Mouse (Mus musculus) frontal cortex, postnatal 14 days (tissue): ENCODE data around the gene Atg7.

Experiments
- DNase-seq, 2 experiments: peaks; one replicate each; pipeline ENCODE4 v3.0.0; 2022; ENCODE audit warnings: low spot score in 2 of 2

Atg7 gene

DNA sequence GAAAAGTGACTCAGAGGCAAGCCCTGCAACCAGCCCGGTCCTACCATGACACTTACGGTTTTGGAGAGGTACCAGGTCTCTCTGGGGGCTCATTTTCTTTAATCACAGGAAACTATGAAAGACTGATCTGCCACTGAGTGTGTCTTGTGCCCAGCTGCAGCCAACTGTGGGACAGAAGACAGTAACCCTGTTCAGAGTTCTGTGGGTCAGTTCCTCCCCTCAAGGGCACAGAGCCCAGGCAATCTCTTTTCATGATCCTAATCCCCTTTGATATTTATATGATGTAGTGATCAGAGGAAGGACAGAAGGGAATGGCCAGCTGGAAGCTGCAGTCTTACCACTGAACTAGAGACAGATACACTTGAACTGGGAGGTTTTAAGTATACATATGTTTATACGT lies 92.2 kb downstream of the Atg7 start:
- DNase-seq: no peak

DNA sequence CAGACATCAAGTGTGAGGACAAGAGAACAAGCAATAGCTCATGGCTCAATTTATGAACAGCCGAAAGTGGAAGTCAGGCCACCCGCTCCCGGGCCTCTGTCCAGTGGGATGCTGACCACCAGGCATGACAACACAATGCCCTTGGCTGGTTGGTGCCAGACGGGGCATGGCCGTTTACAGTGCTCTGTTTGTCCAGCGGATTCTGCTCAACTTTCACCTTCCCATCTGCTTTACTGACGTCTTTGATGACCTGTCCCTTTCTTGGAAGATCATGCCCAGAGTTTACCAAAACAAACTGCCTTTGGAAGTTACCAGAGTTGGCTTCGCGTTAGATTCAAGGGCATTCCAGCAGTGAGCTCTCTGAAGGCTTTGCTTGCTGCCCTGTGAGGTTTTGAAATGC lies 93.5 kb downstream of the Atg7 start:
- DNase-seq: no peak

DNA sequence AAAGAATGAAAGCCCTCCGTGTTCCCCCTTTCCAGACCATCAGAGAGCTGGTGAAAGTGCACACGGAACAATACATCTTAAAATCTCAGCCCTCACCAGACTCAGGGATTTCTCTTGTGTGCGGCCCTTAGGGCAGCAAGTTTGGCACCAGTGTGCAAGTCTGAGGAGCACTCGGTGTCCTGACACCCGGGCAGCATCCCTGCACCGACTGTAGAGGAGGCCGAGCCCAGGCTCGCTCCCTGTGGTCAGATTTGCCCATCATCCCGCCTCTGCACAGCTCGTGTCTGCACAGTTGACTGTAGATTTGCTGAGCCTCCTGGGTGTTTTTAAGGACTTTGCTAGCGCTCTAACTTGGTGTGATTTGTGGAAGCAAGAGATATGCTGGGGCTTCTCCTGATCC lies 94.3 kb downstream of the Atg7 start:
- DNase-seq: no peak

DNA sequence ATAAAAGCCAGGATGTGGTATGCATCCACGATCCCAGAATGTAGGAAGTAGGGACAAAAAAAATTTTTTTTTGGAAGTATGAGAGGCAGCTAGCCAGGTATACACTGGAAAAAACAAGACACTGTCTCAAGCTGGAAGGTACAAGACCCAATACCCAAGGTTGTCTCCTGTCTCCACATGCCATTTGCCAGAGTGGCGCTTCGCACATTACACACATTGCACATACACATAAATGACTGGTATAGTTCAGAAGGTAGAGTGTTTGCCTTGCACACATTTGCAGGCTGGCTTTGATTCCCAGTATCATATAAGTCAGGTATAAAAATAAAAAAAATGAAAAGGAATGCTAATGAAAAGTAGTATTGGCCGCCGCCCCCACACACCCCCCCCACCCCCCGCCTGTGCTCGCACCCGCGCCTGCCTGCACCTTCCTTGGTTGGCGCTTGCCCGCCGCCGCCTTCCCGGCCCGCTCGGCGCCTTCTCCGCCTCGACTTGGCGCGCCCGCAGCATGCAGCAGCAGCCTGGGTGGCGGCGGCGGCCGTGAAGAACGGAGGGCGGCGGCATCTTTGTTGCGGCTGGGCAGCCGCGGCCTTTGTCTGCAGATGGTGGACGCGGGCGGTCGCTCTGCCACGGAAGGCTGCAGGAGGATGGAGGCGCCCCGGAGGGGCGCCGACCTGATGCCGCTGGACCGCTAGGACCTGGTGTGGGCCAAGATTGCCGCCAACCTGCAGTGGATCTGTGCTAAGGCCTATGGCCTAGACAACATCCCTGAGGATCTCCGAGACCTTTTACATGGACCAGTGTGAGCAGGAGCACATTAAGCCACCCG lies 95.2 kb downstream of the Atg7 start:
- no peak for DNase-seq

DNA sequence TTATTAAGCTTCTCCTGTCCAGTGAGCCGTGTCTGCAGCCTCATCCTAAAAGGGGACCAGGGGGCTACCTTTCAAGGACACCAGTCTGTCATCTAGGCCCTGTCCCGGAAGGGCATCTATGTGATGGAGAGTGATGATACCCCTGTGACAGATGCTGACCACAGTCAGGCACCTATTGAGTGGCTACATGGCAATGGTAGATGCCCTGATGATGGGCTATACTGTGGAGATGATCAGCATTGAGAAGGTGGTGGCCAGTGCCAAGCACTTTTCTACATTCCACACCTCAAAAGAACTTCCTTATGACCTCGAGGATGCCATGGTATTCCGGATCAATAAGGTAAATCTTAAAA lies 95.8 kb downstream of the Atg7 start:
- DNase-seq: no peak

DNA sequence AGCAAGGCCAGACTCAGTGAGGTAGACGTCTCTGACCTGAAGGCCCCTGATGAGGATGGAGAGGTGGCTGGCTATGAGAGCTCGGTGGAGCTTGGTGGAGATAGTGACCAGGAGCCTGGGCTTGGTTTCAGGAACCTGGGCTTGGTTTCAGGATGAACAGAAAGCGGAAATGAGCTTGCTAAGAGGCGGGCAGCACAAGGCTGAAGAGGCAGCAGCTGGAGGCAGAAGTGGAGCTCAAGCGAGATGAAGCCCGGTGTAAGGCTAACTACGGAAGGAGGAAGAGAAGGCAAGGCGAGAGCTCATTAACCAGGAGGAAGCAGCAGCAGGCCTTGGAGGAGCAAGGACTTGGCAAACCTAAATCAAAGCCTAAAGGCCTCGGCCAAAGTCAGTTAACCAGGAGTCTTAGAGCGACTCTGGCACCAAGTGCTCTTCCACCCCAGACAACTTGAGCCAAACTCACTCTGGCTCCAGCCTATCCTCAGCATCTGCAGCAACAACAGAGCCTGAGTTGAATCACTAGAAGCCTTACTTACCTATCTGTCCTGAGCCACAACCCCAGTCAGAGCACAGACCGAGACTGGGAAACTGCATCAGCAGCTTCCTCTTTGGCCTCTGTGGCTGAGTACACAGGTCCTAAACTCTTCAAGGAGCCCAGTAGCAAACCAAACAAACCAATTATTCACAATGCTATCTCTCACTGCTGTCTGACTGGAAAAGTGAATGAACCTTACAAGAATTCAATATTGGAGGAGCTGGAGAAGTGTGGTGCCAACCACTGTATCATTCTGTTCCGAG lies 99.5 kb downstream of the Atg7 start:
- no peak for DNase-seq

DNA sequence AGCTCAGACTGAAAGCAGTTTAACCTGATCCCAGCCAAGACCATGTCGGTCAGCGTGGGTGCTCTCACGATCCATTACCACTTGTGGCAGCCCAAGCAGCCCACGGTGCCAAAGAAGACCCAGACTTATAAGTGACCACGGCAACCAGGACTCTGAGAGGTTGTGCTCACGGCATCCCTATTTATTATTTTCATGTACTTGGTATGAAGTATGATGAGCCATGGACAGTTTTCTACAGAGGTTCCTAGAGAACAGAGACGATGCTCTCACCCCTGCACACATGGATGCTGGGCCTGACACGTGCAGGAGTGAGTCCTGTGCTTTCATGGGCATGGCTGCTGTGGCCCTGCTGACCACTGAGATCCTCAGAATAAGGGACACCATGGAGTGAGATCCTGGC lies 100.2 kb downstream of the Atg7 start:
- DNase-seq: no peak

DNA sequence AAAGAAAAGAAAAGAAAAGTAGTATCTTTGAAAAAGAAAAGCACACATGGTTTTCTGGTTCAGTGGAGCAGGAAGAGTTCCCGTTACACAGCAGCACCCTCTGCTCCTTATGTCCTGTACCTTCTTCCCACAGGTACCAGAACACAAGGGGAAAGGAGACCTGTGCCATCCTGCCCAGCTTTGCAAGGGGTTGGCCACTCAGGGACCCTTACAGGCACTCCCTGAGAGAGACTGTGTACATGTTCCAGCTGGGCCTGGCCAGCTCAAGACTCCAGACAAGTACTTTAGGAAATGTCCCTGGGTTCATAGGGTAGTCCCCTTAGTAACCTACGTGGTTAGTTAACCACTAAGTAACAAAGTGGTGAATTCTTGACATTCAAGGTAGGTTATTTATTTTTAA lies 100.9 kb downstream of the Atg7 start:
- DNase-seq: no peak

DNA sequence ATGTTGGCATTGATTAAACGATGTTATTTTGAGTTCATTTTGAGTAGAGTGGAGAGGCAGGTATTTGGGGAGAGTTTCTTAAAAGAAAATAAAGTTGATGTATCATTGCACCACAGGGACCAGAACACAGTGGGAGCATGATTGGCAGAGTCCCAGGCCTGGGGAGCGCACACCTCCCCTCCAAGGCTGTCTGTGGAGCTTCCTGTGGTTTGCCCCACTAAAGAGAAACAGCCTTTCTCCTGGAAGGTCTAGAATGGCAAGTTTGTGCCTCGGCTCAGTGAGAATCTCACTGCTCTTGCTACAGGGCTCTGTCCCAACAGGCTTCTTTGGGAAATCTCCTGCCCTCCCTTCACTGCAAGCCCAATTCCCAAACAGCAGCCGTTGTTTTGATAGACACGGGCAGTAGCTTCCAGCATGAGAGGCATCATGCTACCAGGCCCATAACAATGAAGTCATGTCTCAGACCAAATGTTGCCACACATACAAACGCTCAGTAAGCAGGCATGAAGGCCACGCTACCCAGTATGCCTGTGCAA lies 103.6 kb downstream of the Atg7 start:
- DNase-seq: no peak

DNA sequence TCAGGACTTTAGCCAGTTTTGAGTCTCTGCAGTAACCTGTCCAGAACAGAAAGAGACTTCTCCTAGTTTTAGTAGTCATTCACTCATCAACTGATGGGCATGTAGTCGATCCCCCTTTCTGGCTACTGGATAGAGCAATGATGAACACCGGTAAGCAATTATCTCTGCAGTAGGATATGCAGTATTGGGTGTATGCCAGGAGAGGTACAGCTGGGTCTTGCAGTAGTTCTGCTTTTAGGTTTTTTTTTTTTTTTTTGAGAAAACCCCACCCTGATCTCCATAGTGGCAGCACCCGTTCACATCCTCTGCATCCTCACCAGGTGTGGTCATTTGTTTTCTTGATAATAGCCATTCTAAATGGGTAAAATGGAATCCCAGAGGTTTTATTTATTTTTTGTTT lies 105.5 kb downstream of the Atg7 start:
- DNase-seq: no peak

DNA sequence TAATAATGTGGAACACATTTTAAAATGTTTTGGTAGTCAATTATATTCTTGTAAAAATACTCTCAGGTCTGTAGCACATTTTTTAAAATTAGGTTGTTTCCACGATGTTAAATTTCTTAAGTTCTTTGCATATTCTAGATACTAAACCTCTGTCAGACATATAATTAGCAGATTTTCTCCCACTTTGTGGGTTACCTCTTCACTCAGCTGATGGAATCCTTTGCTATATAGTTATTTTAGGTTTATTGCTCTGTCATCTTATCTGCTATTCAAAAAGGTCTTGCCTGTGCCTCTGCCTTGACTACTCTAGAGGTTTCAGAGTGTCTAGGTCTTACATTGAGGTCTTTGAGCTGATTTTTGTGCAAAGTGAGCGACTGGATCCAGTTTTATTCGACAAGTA lies 106.0 kb downstream of the Atg7 start:
- DNase-seq: no peak

DNA sequence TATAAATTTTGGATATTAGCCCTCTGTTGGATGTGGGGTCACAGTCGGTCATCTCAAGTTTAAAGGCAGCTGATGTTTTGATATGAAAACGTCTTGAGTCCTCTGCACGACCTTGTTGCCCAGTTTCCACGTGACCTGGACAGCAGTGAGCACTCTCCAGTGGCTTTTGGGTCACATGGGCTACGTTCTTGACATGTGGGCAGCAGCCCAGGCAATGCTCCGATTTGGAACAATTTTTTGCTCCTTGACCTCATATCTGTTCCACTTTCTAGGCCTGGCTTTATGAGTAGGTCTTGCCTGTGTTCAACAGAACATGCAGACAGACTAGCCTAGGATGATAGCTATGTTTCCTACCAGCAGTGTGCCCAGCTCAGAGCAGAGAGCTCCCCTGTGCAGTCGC lies 115.9 kb downstream of the Atg7 start:
- no peak for DNase-seq

DNA sequence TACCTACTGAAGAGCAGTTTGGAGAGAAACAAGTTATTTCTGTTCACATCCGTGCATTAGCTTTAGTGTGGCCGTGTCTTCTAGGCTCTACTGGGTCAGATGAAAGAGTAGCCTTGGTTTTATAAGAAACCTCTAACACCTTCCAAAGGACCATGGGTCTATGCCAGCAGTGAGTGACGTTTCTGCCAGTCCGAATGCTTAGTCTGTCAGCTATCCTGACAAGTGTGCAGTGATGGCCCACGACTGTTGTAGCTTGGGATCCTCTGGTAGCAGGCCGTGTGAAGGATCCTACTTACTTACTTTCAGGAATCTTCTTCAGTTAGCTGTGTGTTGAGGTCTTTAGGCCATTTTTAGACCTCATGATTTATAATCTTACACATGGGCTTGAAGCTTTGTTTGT lies 123.4 kb downstream of the Atg7 start:
- no peak for DNase-seq

DNA sequence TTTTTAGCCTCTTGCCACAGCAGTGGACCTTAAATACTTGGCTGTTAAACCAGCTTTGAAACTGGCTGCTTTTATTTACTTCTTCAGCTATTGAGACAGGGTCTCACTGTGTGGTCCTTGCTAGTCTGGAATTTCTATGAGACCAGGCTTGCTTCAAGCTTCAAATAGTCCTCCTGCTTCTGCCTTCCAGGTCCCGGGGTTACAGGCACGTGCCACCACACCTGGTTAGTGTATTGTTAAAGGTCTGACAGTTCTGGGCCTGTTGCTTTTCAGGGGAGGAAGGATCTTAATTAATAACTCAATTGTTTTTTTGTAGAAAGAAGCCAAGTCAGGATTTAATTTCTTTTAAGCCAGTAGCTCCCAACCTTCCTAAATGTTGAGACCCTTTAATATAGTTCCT lies 124.8 kb downstream of the Atg7 start:
- no peak for DNase-seq

DNA sequence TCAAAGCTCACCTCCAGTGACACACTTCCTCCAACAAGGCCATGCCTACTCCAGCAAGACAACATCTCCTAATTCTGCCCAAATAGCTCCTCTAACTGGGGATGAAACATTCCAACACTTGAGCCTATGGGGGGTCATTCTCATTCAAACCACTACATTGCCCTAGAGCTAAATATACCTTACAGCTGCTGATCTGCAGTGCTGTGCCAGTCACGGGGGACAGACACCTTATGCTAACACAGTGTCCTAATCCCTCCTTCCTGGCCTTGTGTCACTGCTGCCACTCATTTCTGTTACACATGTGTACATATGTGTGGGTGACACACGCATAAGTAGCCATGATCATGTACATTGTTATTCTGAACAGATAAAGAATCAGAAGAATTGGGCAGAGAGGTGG lies 127.4 kb downstream of the Atg7 start:
- no peak for DNase-seq

DNA sequence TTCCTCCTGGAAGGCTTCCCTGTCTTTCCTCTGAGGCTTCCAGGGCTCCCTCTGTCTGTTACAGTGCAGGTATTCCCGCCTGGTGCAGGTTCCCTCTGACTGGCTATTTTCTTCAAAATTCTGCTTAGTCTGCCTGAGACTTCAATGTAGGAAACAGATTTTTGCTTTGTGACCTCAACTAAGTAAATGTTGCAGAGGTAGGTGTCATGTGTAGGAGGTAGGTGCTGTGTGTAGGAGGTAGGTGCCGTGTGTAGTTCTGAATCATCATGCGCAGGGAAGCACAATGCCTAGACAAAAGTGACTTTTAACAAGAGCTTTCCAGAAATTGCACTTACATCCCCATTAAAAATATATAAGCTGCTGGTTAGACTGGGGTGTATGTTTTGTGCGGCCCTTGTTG lies 128.6 kb downstream of the Atg7 start:
- no peak for DNase-seq

DNA sequence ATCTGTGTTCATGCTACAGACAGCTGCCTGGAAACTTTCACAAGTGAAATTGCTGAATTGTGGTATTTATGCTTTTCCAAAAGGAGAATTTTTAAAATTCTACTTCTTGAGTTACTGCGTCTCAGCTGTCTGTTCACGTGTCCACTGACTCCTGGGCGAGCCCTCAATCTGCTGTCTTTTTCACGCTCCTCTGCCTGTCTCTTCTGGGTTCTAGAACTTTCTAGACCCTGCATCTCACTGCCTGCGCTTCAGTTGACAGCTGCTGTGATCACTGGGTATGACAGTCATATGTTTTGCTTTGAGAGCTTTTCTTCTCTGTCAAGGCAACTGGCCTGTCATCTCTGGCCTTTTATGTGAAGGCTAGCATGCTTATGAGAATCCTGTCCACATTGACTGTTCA lies 132.3 kb downstream of the Atg7 start:
- DNase-seq: no peak

DNA sequence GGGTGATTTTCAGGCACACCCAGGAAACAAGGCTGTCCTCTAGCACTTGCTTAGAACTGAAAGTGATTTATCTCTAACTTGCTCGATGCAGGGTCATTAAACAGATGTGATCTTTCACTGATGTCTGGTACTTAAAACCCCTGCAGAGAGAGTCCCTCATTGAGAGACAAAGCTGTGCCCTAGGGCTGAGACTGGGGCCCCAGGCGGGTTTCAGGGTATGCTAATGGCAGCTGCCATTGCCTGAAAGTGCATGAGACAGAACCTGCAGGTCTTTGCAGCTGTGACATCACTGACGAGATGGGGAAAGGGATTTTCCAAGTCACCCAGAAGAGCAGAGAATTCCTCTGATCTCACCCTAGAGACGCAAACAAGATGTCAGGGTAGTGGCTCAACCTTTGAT lies 135.0 kb downstream of the Atg7 start:
- no peak for DNase-seq

DNA sequence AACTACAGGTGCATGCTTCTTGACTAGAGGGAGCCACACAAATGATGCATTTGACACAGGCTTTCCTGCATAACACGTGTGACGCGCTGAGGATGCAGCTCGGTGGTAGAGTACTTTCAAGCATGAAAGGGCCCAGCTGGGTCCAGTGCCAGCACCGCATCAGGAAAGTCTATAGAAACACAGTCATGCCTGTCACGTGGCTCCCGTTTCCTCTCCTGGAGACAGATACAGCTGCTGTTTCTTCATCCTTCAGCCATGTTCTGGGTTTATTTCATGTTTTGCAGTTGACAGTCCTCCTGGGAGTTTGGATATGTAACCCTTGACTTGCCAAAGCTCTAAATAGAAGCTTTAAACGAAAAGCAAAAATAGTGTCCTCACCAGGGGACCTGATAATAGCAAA lies 135.8 kb downstream of the Atg7 start:
- no peak for DNase-seq

DNA sequence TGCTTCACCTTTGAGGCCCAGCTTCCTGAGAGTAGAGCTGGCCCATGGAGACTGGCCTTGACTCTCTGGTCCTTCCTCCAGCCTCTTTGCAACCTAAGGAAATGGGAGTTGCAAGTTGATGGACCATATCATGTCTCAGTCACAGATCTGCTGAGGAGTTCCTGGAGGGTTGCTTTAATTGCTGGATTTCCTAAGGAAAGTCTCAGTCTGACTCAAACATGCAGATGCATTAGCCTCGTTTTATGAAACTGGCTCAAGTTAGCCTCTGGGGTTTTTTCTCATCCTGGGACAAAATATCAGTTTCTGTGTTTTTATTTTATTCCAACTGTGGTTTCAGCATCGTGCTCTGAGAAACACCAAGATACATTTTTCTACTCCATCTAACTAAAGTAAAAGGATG lies 137.7 kb downstream of the Atg7 start:
- no peak for DNase-seq

DNA sequence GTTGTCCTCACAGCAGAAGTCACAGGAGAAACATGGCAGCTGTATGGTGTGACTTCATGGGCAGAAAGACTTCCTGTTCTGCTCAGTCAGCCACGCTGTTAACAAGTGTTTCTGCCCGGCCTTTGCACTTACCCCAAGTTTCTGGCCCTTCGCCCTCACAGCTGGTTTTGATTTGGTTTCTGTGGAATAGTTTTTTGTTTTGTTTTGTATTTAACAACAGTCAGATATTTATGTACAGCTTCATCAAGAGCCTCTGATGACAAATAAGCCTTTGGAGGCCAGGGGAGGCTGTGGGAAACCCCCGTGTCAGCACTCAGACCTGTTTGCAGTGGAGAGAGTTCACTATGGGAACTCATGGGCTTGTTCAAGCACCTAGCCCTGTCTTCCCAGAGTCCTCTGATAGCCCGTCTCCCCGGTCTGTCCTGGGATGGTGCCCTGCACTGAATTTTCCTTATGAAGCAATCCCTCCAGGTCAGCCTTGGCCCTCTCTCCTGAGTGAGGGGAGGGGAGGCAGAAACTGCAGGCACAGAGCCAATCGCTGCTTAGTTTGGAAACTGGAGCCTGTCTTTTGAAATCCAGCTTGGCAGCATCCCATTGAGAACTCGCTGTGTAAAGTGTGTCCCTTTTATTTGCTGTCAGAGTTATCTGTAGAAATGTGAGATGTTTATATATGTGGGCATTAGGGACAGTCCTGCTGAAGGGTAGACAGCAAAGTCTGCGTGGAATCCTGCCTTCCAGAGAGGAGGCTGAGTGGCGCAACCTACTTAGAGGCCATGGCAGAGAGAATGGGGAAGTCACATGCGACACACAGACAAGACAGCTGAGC lies 138.7 kb downstream of the Atg7 start:
- no peak for DNase-seq

DNA sequence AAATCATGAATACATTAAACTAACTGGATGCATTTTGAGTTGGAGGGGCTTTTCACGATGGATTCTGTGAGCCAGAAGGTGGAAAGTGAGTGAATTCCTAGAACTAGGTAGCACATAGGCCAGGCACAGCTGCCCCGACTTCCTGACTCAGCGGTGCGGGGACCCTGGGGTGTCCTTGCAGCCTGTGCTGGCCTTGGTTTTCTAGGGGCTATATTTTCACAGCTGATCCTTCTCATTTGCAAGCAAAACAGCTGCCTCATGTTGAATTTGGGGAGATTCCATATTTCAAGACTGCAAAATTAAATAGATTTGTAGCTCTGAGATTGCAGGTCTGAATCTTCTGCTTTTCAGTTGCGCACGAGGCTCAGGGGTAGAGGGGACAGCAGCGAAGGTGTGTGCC lies 139.6 kb downstream of the Atg7 start:
- DNase-seq: no peak
